Mouse (Mus musculus): ENCODE results near the gene Zfp36l1. TPM values are rescaled to one million over a fixed set of nuclear protein-coding genes. Genes with fewer than 3 reads are reported as not detected.
A peak's percentile ranks its signal among the peaks of the same experiment; 100 is the strongest.

Gene Zfp36l1
- polyA plus RNA-seq, 1 experiment: 33.6 TPM

DNA sequence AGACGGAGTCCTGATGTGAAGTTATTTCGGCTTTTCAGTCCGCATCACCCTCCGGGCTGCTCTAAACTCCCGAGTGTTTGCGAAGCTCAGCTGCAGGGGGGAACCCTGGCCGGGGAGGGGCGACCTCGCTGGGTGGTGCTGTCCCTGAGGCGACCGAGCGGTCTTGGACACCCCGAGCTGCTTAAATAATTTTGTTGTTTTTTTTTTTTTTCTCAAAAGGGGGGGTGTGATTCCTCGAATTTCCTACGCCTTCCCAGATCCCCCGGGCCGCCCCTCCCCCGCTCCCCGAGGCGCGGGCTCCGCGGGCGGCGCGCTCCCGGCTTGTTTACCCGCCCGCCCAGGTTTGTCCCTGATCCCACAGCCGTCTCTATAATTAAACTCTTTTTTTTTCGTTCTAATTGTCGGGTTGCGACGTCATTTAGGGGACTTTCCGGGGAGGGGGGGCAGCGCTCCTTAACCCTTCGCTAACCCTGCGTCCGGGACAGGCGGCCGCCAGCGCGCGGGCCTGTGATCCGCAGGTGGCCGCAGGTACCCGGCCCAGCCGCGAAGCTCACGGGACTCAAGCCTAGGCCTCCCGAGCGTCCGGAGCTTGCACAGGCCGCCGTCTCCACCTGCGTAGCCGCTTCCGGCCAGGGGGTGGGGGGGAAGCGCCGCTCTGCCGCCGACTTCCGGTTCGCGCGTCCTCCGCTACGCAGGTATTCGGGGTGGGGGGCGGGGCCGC, 2.5 kb upstream of the Zfp36l1 start:
- no peak for TF ChIP-seq CTCF (IDR thresholded peaks at IDR 0.05; ENCODE audit: control insufficient read depth, insufficient read depth, low read length)
- TF ChIP-seq POLR2A (IDR thresholded peaks at IDR 0.05; ENCODE audit: borderline replicate concordance, control insufficient read depth, low read depth, low read length): peak; percentile 66; the same call in 1 of the 2 replicates
- Histone ChIP-seq H3K4me3 (replicated peaks; ENCODE audit: control insufficient read depth, low read depth, low read length) (peak overlapping the region; percentile 76), H3K4me1 (ENCODE audit: control insufficient read depth, insufficient read depth, low read length) (peaks cover 1% of the 10 kb centered on the region; the same call in 1 of the 2 replicates), H3K27ac (ENCODE audit: control insufficient read depth, insufficient read depth, low read depth, low read length, poor library complexity) (peak overlapping the region; percentile 94)
- WGBS: under 1% methylated on average over 71 of the region's 71 CpGs

DNA sequence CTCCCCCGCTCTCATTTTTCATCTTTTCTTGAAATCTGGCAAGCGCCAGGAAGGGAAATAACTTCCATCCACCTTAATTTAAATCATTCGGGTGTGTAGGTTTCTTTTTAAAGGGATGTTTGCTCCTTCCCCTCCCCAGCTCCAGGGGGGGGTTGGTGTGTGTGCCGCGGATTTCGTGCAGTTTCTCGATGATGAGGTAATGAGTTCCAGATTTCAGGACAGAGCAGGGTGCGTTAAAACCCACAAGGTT, 2.0 kb upstream of the Zfp36l1 start:
- peaks cover 1% of the 10 kb centered on the region; the same call in 1 of the 2 replicates for H3K4me1 ChIP-seq (ENCODE audit: control insufficient read depth, insufficient read depth, low read length)
- H3K27ac ChIP-seq (ENCODE audit: control insufficient read depth, insufficient read depth, low read depth, low read length, poor library complexity): peak overlapping the region; percentile 94
- H3K4me3 ChIP-seq (replicated peaks; ENCODE audit: control insufficient read depth, low read depth, low read length): peak overlapping the region; percentile 76
- TF ChIP-seq CTCF (IDR thresholded peaks at IDR 0.05; ENCODE audit: control insufficient read depth, insufficient read depth, low read length): no peak
- 0% methylated on average over 8 of the region's 8 CpGs for WGBS

DNA sequence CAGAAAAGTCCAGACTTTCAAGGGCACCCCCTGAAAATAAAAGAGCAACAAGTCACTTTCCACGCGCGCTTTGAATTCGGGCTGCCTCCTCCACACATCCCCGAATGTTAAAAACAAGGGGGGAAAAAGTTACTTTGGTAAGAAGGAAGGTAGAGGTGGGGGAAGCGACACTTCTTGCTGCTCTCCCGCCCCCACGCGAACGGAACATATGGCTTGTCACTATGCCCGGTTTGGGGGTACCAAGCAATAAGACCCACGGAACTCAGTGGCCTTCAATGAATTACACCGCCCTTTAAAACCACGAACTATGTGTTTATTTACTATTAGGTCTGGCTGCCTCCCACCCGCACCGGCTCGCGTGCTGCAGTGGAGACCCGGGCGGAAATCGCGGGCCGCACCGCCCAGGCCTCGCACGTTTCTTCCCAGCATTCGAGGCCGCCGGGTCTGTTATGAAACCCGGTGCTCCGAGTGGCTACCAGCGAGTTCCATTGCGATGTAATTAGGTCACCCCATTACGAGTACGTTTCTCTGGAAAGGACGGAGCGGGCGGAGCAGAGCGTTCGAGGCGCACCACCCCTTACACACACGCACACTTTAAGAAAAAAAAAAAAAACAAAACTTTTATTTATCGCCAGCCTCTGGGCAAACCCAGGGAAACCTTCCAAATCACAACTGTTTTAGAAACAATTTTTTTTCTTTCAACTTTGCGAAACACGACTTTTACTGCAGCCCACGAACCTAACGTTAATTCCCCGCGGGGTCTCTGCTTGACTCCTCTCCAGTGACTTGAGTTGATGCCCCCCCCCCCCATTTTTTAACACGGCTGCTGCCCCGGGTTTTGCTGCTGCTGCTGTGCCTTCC, 1.4 kb upstream of the Zfp36l1 start:
- under 1% methylated on average over 51 of the region's 51 CpGs for WGBS
- H3K4me1 ChIP-seq (ENCODE audit: control insufficient read depth, insufficient read depth, low read length): peaks cover 1% of the 10 kb centered on the region; the same call in 1 of the 2 replicates
- H3K4me3 ChIP-seq (replicated peaks; ENCODE audit: control insufficient read depth, low read depth, low read length): peak overlapping the region; percentile 76
- peak overlapping the region; percentile 94 for H3K27ac ChIP-seq (ENCODE audit: control insufficient read depth, insufficient read depth, low read depth, low read length, poor library complexity)
- TF ChIP-seq CTCF (IDR thresholded peaks at IDR 0.05; ENCODE audit: control insufficient read depth, insufficient read depth, low read length) (no peak), POLR2A (IDR thresholded peaks at IDR 0.05; ENCODE audit: borderline replicate concordance, control insufficient read depth, low read depth, low read length) (peak; percentile 52; the same call in 1 of the 2 replicates)

DNA sequence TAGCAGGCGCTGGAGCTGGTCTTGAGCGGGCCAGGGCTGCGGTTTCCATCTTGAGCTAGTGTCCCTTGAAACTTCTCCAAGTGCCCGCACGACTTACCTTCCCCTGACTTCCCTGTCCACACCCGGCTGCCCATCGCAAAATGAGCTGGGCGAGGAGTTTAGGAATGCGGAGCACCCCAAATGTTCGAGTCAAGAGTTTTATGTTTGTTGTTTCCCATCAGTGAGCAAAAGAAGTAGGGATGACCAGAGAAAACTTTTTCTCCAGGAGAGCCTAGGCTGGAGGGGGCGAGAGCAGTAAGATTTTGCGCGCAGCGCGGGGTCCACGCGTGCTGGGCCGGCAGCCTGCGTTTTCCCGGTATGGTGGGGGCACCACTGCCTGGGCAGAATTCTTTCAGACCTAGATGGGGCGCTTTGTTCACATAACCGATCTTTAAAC, 791 bp upstream of the Zfp36l1 start:
- WGBS: under 1% methylated on average over 22 of the region's 22 CpGs
- Histone ChIP-seq H3K27ac (ENCODE audit: control insufficient read depth, insufficient read depth, low read depth, low read length, poor library complexity) (peak overlapping the region; percentile 94), H3K4me3 (replicated peaks; ENCODE audit: control insufficient read depth, low read depth, low read length) (peak overlapping the region; percentile 33), H3K4me1 (ENCODE audit: control insufficient read depth, insufficient read depth, low read length) (peaks cover 1% of the 10 kb centered on the region; the same call in 1 of the 2 replicates)
- TF ChIP-seq CTCF (IDR thresholded peaks at IDR 0.05; ENCODE audit: control insufficient read depth, insufficient read depth, low read length): no peak
- TF ChIP-seq POLR2A (IDR thresholded peaks at IDR 0.05; ENCODE audit: borderline replicate concordance, control insufficient read depth, low read depth, low read length): no peak

DNA sequence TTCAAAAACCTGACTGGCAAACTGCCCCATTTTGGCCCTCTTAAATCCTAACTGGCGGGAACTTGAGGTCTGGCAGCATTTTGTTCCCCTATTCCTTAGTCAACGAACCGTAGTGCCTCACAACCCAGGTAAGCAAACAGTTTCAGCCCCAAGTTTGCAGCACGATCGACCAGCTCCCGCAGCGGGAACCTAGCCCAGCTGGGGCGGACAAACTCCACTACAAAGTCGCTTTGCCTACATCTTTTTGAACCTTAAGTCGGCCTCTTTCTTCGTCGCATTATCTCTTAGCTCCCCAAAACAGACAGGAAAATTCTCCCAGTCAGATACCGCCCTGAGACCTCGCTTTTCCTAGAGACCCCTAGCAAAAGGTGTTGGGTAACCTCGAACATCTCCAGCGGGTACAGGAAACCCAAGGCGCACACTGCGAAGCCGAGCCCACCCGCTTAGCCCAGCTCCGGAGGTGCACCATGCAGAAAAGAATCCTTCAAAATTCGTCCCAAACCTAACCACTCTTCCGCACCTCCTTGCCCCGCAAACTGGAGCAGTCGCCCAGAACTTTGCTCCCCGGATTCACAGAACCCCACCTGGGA, 647 bp downstream of the Zfp36l1 start:
- WGBS: under 1% methylated on average over 26 of the region's 26 CpGs
- peak overlapping the region; percentile 92 for H3K27ac ChIP-seq (ENCODE audit: control insufficient read depth, insufficient read depth, low read depth, low read length, poor library complexity)
- TF ChIP-seq CTCF (IDR thresholded peaks at IDR 0.05; ENCODE audit: control insufficient read depth, insufficient read depth, low read length) (no peak), POLR2A (IDR thresholded peaks at IDR 0.05; ENCODE audit: borderline replicate concordance, control insufficient read depth, low read depth, low read length) (0 out of 2 replicates have a peak, but pooled peaks have one; percentile 16)
- peak overlapping the region; percentile 98 for H3K4me3 ChIP-seq (replicated peaks; ENCODE audit: control insufficient read depth, low read depth, low read length)
- H3K4me1 ChIP-seq (ENCODE audit: control insufficient read depth, insufficient read depth, low read length): no peaks in the 10 kb centered on the region

DNA sequence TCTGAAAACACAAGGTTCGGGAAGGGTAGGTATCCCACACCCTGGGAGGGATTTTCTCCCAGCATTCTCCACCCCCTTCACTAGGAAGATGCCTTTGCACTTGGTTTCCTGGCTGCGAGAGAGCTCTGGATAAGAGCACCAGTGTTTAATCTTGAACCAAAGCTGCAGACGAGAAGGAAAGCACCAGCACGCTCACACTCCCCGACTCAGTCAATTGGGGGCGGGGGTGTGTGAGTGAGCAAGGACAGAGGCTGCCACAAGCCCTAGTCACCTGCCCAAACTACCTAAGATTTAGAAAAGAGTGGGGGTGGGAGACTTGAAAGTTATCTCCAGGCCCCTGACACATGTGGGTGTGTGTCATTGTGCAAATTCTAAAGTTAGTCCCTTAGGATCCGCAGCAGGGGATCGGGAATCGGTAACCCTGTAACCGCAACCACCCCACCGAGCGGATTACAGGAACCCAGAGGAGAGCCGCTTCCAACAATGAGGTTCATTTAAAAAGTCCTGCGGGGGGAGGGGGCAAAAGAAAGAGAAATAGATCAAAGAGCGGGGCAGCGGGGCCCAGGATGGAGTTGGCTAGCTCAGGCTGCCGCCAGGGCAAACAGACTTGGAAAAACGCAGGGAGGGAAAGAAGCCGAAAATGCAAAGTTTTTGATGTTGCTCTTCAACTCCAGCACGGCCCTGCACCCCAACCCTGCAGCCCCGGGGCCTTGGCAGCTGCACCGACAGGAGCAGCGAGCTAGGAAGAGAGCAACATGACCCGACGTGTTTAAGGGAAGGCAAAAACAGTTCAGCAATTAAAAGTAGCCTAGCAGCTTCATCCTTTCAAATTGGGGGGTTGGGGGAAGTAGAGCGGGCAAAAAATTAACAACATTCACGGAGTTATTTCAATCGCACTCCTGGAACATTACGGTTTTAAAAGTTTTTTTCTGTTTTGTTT, 1.4 kb downstream of the Zfp36l1 start:
- Histone ChIP-seq H3K4me3 (replicated peaks; ENCODE audit: control insufficient read depth, low read depth, low read length) (peak overlapping the region; percentile 98), H3K4me1 (ENCODE audit: control insufficient read depth, insufficient read depth, low read length) (no peaks in the 10 kb centered on the region), H3K27ac (ENCODE audit: control insufficient read depth, insufficient read depth, low read depth, low read length, poor library complexity) (peak overlapping the region; percentile 92)
- 2% methylated on average over 29 of the region's 29 CpGs for WGBS
- TF ChIP-seq POLR2A (IDR thresholded peaks at IDR 0.05; ENCODE audit: borderline replicate concordance, control insufficient read depth, low read depth, low read length): no peak
- no peak for TF ChIP-seq CTCF (IDR thresholded peaks at IDR 0.05; ENCODE audit: control insufficient read depth, insufficient read depth, low read length)

DNA sequence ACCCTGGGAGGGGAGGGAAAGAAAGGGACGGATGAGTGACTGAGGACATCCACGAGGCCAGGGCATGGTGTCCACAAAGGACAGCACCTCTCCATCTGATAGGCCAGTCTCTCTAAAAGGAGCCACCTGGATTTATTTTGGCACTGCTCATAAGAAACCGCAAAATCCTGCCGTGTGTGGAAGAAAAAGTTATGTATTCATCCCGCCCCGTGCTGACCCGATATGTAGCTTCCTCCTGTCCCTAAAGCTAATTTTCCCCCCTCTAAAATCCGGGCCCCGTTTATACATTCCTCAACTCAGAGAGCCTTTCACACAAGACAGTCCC, 2.3 kb downstream of the Zfp36l1 start:
- peak overlapping the region; percentile 38 for H3K4me3 ChIP-seq (replicated peaks; ENCODE audit: control insufficient read depth, low read depth, low read length)
- TF ChIP-seq CTCF (IDR thresholded peaks at IDR 0.05; ENCODE audit: control insufficient read depth, insufficient read depth, low read length): no peak
- TF ChIP-seq POLR2A (IDR thresholded peaks at IDR 0.05; ENCODE audit: borderline replicate concordance, control insufficient read depth, low read depth, low read length): no peak
- 57% methylated on average over 9 of the region's 9 CpGs for WGBS
- H3K27ac ChIP-seq (ENCODE audit: control insufficient read depth, insufficient read depth, low read depth, low read length, poor library complexity): no peak overlapping the region
- H3K4me1 ChIP-seq (ENCODE audit: control insufficient read depth, insufficient read depth, low read length): peaks cover 3% of the 10 kb centered on the region; the same call in 1 of the 2 replicates

Measured in bone marrow, adult 2 months (tissue).